7 mouse cellular contexts compared by ENCODE assay signal in the genomic region with DNA sequence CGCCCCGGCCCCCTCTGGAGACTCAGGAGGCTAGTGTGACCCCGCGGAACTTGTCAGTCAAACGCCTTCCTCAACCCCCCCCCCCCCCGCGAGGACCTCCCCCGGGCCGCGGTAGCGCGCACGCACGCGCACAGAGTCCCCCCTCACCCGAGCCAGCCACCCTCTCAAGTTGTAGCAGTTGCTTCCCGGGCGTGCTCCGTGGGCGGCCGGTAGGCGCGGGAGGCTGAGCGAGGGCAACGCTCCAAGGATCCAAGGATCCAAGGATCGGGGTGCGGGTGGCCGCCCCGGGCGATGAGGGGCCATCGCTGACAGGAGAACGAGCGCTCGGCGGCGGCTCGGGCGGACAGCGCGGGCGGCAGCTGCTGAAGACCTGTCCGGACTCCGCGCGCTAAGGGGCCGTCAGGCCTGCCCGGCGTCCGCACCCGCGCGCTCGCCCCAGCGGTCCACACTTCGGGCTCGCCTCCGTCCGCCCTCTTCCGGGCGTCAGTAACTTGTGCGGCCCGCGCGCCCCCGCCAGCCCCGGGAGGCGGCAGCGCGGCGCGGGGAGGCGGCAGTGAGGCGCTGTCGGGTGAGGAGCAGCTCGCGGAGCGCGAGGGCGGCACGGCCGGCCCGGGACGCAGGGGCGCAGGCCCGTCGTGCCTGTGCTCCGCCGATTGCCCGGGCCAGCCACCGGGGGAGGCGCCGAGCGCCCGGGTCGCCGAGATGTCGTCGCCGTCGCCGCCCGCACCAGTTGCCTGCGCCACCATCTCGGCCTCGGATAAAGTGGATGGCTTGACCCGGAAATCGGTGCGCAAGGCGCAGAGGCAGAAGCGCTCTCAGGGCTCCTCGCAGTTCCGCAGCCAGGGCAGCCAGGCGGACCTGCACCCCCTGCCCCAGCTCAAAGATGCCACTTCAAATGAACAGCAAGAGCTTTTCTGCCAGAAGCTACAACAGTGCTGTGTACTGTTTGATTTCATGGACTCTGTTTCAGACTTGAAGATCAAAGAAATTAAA.
DNase-seq lines count a peak whose midpoint lies in the region; ATAC-seq and TF ChIP-seq lines count a peak whose summit lies in the region.
"Not testable (repeated sequence)": the region's sequence is repeated elsewhere in the genome, so short reads cannot be mapped to it uniquely, and the experiment has no call there.

No protein-coding gene starts in this region.

- TF ChIP-seq EP300 in lung, postnatal 0 days (IDR thresholded peaks at IDR 0.05), result not testable (repeated sequence)

- ATAC-seq in embryonic facial prominence, embryonic 15.5 days (ENCODE audit: insufficient number of reproducible peaks, low FRiP score, low TSS enrichment, low read depth), result peak; percentile 75; the same call in 1 of the 2 replicates
- peak; percentile 89 for ATAC-seq in hindbrain, embryonic 12.5 days (ENCODE audit: low FRiP score)
- peak; percentile 69 for ATAC-seq in intestine, postnatal 0 days
- peak; percentile 91 for ATAC-seq in liver, embryonic 11.5 days (replicated peaks; ENCODE audit: low FRiP score)
- peak; percentile 46; the same call in 1 of the 2 replicates for ATAC-seq in lung, postnatal 0 days
- peak; percentile 80 for ATAC-seq in midbrain, postnatal 0 days (ENCODE audit: low FRiP score)

- peak; percentile 54 for DNase-seq in heart, adult 11 months
- DNase-seq in liver, embryonic 11.5 days (ENCODE audit: low spot score); lung, postnatal 0 days (ENCODE audit: low spot score); midbrain, postnatal 0 days (ENCODE audit: low spot score): not testable (repeated sequence)

- not testable (repeated sequence) for H3K27me3 ChIP-seq in embryonic facial prominence, embryonic 15.5 days; hindbrain, embryonic 12.5 days; intestine, postnatal 0 days (replicated peaks; ENCODE audit: control insufficient read depth, insufficient read depth, low read length); liver, embryonic 11.5 days (replicated peaks; ENCODE audit: control insufficient read depth, insufficient read depth, low read length); lung, postnatal 0 days (replicated peaks; ENCODE audit: insufficient read depth, low read length); midbrain, postnatal 0 days (ENCODE audit: insufficient read depth, low read length)

- not testable (repeated sequence) for H3K9me3 ChIP-seq in embryonic facial prominence, embryonic 15.5 days (replicated peaks); hindbrain, embryonic 12.5 days (replicated peaks); intestine, postnatal 0 days (ENCODE audit: control insufficient read depth); liver, embryonic 11.5 days (ENCODE audit: control insufficient read depth, low read length); lung, postnatal 0 days (ENCODE audit: low read length); midbrain, postnatal 0 days (ENCODE audit: low read length)

- H3K9ac ChIP-seq in embryonic facial prominence, embryonic 15.5 days; hindbrain, embryonic 12.5 days; intestine, postnatal 0 days (ENCODE audit: low read depth, low read length); liver, embryonic 11.5 days (ENCODE audit: low read depth, low read length); lung, postnatal 0 days (replicated peaks; ENCODE audit: low read depth); midbrain, postnatal 0 days (replicated peaks; ENCODE audit: low read length, poor library complexity, severe bottlenecking): not testable (repeated sequence)

- not testable (repeated sequence) for H3K27ac ChIP-seq in embryonic facial prominence, embryonic 15.5 days (replicated peaks); hindbrain, embryonic 12.5 days; intestine, postnatal 0 days (ENCODE audit: low read depth, low read length); liver, embryonic 11.5 days (ENCODE audit: low read depth, low read length); lung, postnatal 0 days (ENCODE audit: low read length); midbrain, postnatal 0 days (ENCODE audit: low read depth, low read length)

- H3K4me2 ChIP-seq in embryonic facial prominence, embryonic 15.5 days (replicated peaks); hindbrain, embryonic 12.5 days (replicated peaks); intestine, postnatal 0 days (replicated peaks; ENCODE audit: low read depth); liver, embryonic 11.5 days; lung, postnatal 0 days (replicated peaks; ENCODE audit: low read depth, low read length); midbrain, postnatal 0 days (ENCODE audit: low read depth, low read length, poor library complexity, severe bottlenecking): not testable (repeated sequence)

- H3K4me1 ChIP-seq in embryonic facial prominence, embryonic 15.5 days; hindbrain, embryonic 12.5 days; intestine, postnatal 0 days (replicated peaks; ENCODE audit: control insufficient read depth, insufficient read depth, low read length); liver, embryonic 11.5 days (replicated peaks; ENCODE audit: control insufficient read depth, insufficient read depth, low read length); lung, postnatal 0 days (ENCODE audit: insufficient read depth, low read depth, low read length); midbrain, postnatal 0 days (ENCODE audit: insufficient read depth, low read length): not testable (repeated sequence)

- not testable (repeated sequence) for H3K36me3 ChIP-seq in embryonic facial prominence, embryonic 15.5 days; hindbrain, embryonic 12.5 days; intestine, postnatal 0 days (ENCODE audit: control insufficient read depth, insufficient read depth); liver, embryonic 11.5 days (ENCODE audit: control insufficient read depth, insufficient read depth, low read length); lung, postnatal 0 days (ENCODE audit: insufficient read depth, low read length); midbrain, postnatal 0 days (ENCODE audit: insufficient read depth, low read length)

- not testable (repeated sequence) for TF ChIP-seq CTCF in intestine, postnatal 0 days (IDR thresholded peaks at IDR 0.05; ENCODE audit: low read depth); lung, postnatal 0 days (IDR thresholded peaks at IDR 0.05); midbrain, postnatal 0 days (IDR thresholded peaks at IDR 0.05)

- not testable (repeated sequence) for H3K4me3 ChIP-seq in embryonic facial prominence, embryonic 15.5 days (replicated peaks); hindbrain, embryonic 12.5 days; intestine, postnatal 0 days (ENCODE audit: low read depth, low read length); liver, embryonic 11.5 days (ENCODE audit: low read depth, low read length); lung, postnatal 0 days (ENCODE audit: low read depth, low read length); midbrain, postnatal 0 days (ENCODE audit: low read depth, low read length)

- 4% methylated on average over 26 of the region's 113 CpGs for WGBS in embryonic facial prominence, embryonic 15.5 days
- WGBS in hindbrain, embryonic 12.5 days, result 5% methylated on average over 26 of the region's 113 CpGs
- 4% methylated on average over 18 of the region's 113 CpGs for WGBS in intestine, postnatal 0 days
- 4% methylated on average over 18 of the region's 113 CpGs for WGBS in liver, embryonic 11.5 days
- WGBS in lung, postnatal 0 days, result 3% methylated on average over 18 of the region's 113 CpGs
- 12% methylated on average over 18 of the region's 113 CpGs for WGBS in midbrain, postnatal 0 days
